Mouse (Mus musculus) neutrophil, adult 5-6 weeks (primary cell): ENCODE results near the gene Tcta. TPM values are rescaled to one million over a fixed set of nuclear protein-coding genes. Genes with fewer than 3 reads are reported as not detected.
A peak's percentile ranks its signal among the peaks of the same experiment; 100 is the strongest.
"Not testable (repeated sequence)": the region's sequence is repeated elsewhere in the genome, so short reads cannot be mapped to it uniquely, and the experiment has no call there.

ENCODE experiments used
- ATAC-seq: fragments of 151-379, 151-347 bp; 2 replicates; pipeline ENCODE4 v1.8.0; 2017; ENCODE audit warnings: mild to moderate bottlenecking, moderate TSS enrichment; ENCODE audit not compliant: insufficient number of reproducible peaks, poor library complexity, low FRiP score, severe bottlenecking; ENCODE audit errors: extremely low read depth
- total RNA-seq: library from RNA; stranded (forward); fragments of 200-1000 nt; gene quantifications from 2 replicates; pipeline ENCODE4 v1.2.3, GENCODE M21; 2017

The Tcta gene
- total RNA-seq, 1 experiment from 2014 or later, result 23.4 TPM

GRCm38 (mm10) chr9:108274476-108275330, 31.3 kb downstream of the Tcta start:
- ATAC-seq, result no peak

- ATAC-seq, result no peak
These were observed 32.5 kb downstream of the Tcta start for GRCm38 (mm10) chr9:108273485-108273884.

- no peak for ATAC-seq
These were observed 33.3 kb downstream of the Tcta start for GRCm38 (mm10) chr9:108272691-108273090.

GRCm38 (mm10) chr9:108271941-108272340, 34.0 kb downstream of the Tcta start:
- ATAC-seq, result no peak

GRCm38 (mm10) chr9:108268701-108269100, 37.3 kb downstream of the Tcta start:
- ATAC-seq, result not testable (repeated sequence)

- no peak for ATAC-seq
These were observed 38.3 kb downstream of the Tcta start for GRCm38 (mm10) chr9:108267691-108268090.

- no peak for ATAC-seq
These were observed 39.6 kb downstream of the Tcta start for GRCm38 (mm10) chr9:108266261-108266935.

GRCm38 (mm10) chr9:108264191-108264921, 41.6 kb downstream of the Tcta start:
- no peak for ATAC-seq

GRCm38 (mm10) chr9:108263690-108264190, 42.2 kb downstream of the Tcta start, which contains the start of gene Dag1:
TSS of gene Dag1 (minus strand) at chr9:108263958.
- ATAC-seq, result peak; percentile 80

- ATAC-seq, result no peak
These were observed 42.8 kb downstream of the Tcta start for GRCm38 (mm10) chr9:108263131-108263681.

GRCm38 (mm10) chr9:108262494-108263049, 43.4 kb downstream of the Tcta start:
- no peak for ATAC-seq

- no peak for ATAC-seq
These were observed 44.1 kb downstream of the Tcta start for GRCm38 (mm10) chr9:108261865-108262264.

- ATAC-seq, result no peak
These were observed 45.4 kb downstream of the Tcta start for GRCm38 (mm10) chr9:108260526-108260925.

Other genes with a start within 250 kb of the Tcta start
- gene Mst1, start 225.7 kb downstream of the Tcta start, total RNA-seq, result not detected in 2 replicates
- 62.7 and 90.3 TPM in 2 replicates for gene Rnf123, start 222.8 kb downstream of the Tcta start, total RNA-seq
- gene Apeh, start 211.6 kb downstream of the Tcta start, total RNA-seq, result 74.5 and 116 TPM in 2 replicates
- 0.12 and 0.23 TPM in 2 replicates for gene Bsn, start 115.8 kb downstream of the Tcta start, total RNA-seq
- gene Dag1, start 42.2 kb downstream of the Tcta start, total RNA-seq, result 12.2 and 13.9 TPM in 2 replicates
- 4.3 and 4.4 TPM in 2 replicates for gene Nicn1, start 15.7 kb downstream of the Tcta start, total RNA-seq
- gene Amt, start 9.3 kb downstream of the Tcta start, total RNA-seq, result 5.6 and 7.8 TPM in 2 replicates
- gene Rhoa, start within 50 bp of the Tcta start, total RNA-seq, result 487 and 547 TPM in 2 replicates
- gene Gpx1, start 32.7 kb upstream of the Tcta start, total RNA-seq, result 689 and 756 TPM in 2 replicates
- 140 and 154 TPM in 2 replicates for gene Usp4, start 41.7 kb upstream of the Tcta start, total RNA-seq
- gene 1700102P08Rik, start 86.6 kb upstream of the Tcta start, total RNA-seq, result 3.0 and 9.3 TPM in 2 replicates
- not detected in 2 replicates for gene Ccdc36, start 122.3 kb upstream of the Tcta start, total RNA-seq
- gene BC048562, start 130.3 kb upstream of the Tcta start, total RNA-seq, result not detected in 2 replicates
- 15.7 and 19.8 TPM in 2 replicates for gene Ccdc71, start 154.4 kb upstream of the Tcta start, total RNA-seq
- 2.9 and 5.7 TPM in 2 replicates for gene Klhdc8b, start 155.4 kb upstream of the Tcta start, total RNA-seq
- not detected in 2 replicates for gene Lamb2, start 173.6 kb upstream of the Tcta start, total RNA-seq
- 105 and 106 TPM in 2 replicates for gene Usp19, start 184.4 kb upstream of the Tcta start, total RNA-seq
- gene Qars, start 201.5 kb upstream of the Tcta start, total RNA-seq, result 97.9 and 119 TPM in 2 replicates
- 158 TPM in 2 replicates for gene Qrich1, start 210.6 kb upstream of the Tcta start, total RNA-seq